Mouse (Mus musculus): ENCODE measurements around the gene Eid3. TPM values are rescaled to one million over a fixed set of nuclear protein-coding genes. Genes with fewer than 3 reads are reported as not detected.

Gene Eid3
- total and polyA plus RNA-seq, 3 experiments = 1.4 to 3.5 (median 1.5) TPM

GRCm38 (mm10) chr10:82899810-82900421 lies 33.5 kb downstream of the Eid3 start:
- H3K9ac ChIP-seq (ENCODE audit: insufficient read depth, low read depth) = no peak overlapping the region
- dilution Hi-C loops (cut with MboI; ENCODE audit: extremely low pct_ligation_motif_present, extremely low pct_unique_long_range_greater_than_20kb, low sequenced_read_pairs) (no loop called here), in situ Hi-C loops (cut with MboI; ENCODE audit: low pct_ligation_motif_present, low pct_unique_long_range_greater_than_20kb, low sequenced_read_pairs) (loop anchor here (5.0 to 25.0 kb wide), 3 partner anchors 103 to 605 kb away; no protein-coding TSS in a partner anchor)
- DNase-seq (ENCODE audit: extremely low read depth) = peak; percentile 73
- peaks cover 6 to 24% of the 10 kb centered on the region in 2 experiments for H3K4me1 ChIP-seq (ENCODE audit: control insufficient read depth in 1 of 2, insufficient read depth in 2 of 2)
- H3K9me3 ChIP-seq (replicated peaks; ENCODE audit: low read length) = peaks cover 4% of the 10 kb centered on the region
- H3K79me2 ChIP-seq (replicated peaks; ENCODE audit: control insufficient read depth, extremely low read depth, insufficient read depth, poor library complexity, severe bottlenecking) = no peaks in the 10 kb centered on the region
- H3K27me3 ChIP-seq (replicated peaks) = no peaks in the 10 kb centered on the region
- no peak overlapping the region for H3K4me2 ChIP-seq (ENCODE audit: insufficient read depth, low read depth, poor library complexity, severe bottlenecking)
- no peak overlapping the region for H3K27ac ChIP-seq (ENCODE audit: insufficient read depth, low read depth)
- H3K4me3 ChIP-seq (replicated peaks in 1 of 3; ENCODE audit: low read depth in 2 of 3, low read length in 2 of 3, poor library complexity in 1 of 3) = peak overlapping the region in 2 of 3 experiments; percentile 42 to 47
- TF ChIP-seq SMC3 (IDR thresholded peaks at IDR 0.05; ENCODE audit: low read depth, low read length) (no peak), CTCF (conservative IDR thresholded peaks at IDR 0.05 in 1 of 2, IDR thresholded peaks at IDR 0.05 in 1 of 2; ENCODE audit: low read depth in 2 of 2, low read length in 2 of 2) (0 out of 4 replicates have a peak, but pooled peaks of 1 of the 2 experiments have one; percentile 4)
- peaks cover 28 to 42% of the 10 kb centered on the region in 2 experiments for H3K36me3 ChIP-seq (replicated peaks in 1 of 2; ENCODE audit: control insufficient read depth in 1 of 2, insufficient read depth in 1 of 2, low read length in 1 of 2)

GRCm38 (mm10) chr10:82900546-82900945 lies 34.1 kb downstream of the Eid3 start:
- Histone ChIP-seq H3K27ac (ENCODE audit: insufficient read depth, low read depth) (no peak overlapping the region), H3K79me2 (replicated peaks; ENCODE audit: control insufficient read depth, extremely low read depth, insufficient read depth, poor library complexity, severe bottlenecking) (no peaks in the 10 kb centered on the region), H3K27me3 (replicated peaks) (no peaks in the 10 kb centered on the region), H3K4me3 (replicated peaks in 1 of 3; ENCODE audit: low read depth in 2 of 3, low read length in 2 of 3, poor library complexity in 1 of 3) (peak overlapping the region in 1 of 3 experiments; percentile 42), H3K9ac (ENCODE audit: insufficient read depth, low read depth) (no peak overlapping the region), H3K4me1 (ENCODE audit: control insufficient read depth in 1 of 2, insufficient read depth in 2 of 2) (peaks cover 6 to 24% of the 10 kb centered on the region in 2 experiments), H3K4me2 (ENCODE audit: insufficient read depth, low read depth, poor library complexity, severe bottlenecking) (no peak overlapping the region), H3K36me3 (replicated peaks in 1 of 2; ENCODE audit: control insufficient read depth in 1 of 2, insufficient read depth in 1 of 2, low read length in 1 of 2) (peaks cover 22 to 35% of the 10 kb centered on the region in 2 experiments), H3K9me3 (replicated peaks; ENCODE audit: low read length) (peaks cover under 1% of the 10 kb centered on the region)
- in situ Hi-C loops (cut with MboI; ENCODE audit: low pct_ligation_motif_present, low pct_unique_long_range_greater_than_20kb, low sequenced_read_pairs) = loop anchor here (5.0 to 25.0 kb wide), 3 partner anchors 103 to 604 kb away; no protein-coding TSS in a partner anchor
- dilution Hi-C loops (cut with MboI; ENCODE audit: extremely low pct_ligation_motif_present, extremely low pct_unique_long_range_greater_than_20kb, low sequenced_read_pairs) = no loop called here
- DNase-seq (ENCODE audit: extremely low read depth) = no peak
- TF ChIP-seq ZMIZ1 (IDR thresholded peaks at IDR 0.05; ENCODE audit: low read depth, low read length) = no peak
- TF ChIP-seq CHD1 (IDR thresholded peaks at IDR 0.05; ENCODE audit: low read depth, low read length) = no peak
- no peak for TF ChIP-seq RAD21 (IDR thresholded peaks at IDR 0.05; ENCODE audit: low read depth, low read length)
- no peak for TF ChIP-seq NELFE (IDR thresholded peaks at IDR 0.05; ENCODE audit: low read depth, low read length)
- TF ChIP-seq CTCF (conservative IDR thresholded peaks at IDR 0.05 in 1 of 2, IDR thresholded peaks at IDR 0.05 in 1 of 2; ENCODE audit: low read depth in 2 of 2, low read length in 2 of 2) = no peak
- no peak for TF ChIP-seq USF1 (IDR thresholded peaks at IDR 0.05; ENCODE audit: low read depth, low read length)
- TF ChIP-seq POLR2A (IDR thresholded peaks at IDR 0.05; ENCODE audit: low read depth, low read length) = no peak
- TF ChIP-seq MYC (IDR thresholded peaks at IDR 0.05; ENCODE audit: low read depth, low read length) = no peak
- TF ChIP-seq CHD2 (IDR thresholded peaks at IDR 0.05; ENCODE audit: low read length) = no peak
- no peak for TF ChIP-seq RCOR1 (conservative IDR thresholded peaks at IDR 0.05; ENCODE audit: low read depth, low read length)
- no peak for TF ChIP-seq ZC3H11A (IDR thresholded peaks at IDR 0.05; ENCODE audit: low read depth, low read length)
- TF ChIP-seq MXI1 (IDR thresholded peaks at IDR 0.05; ENCODE audit: low read depth, low read length) = no peak
- TF ChIP-seq EP300 (IDR thresholded peaks at IDR 0.05; ENCODE audit: low read length) = no peak
- TF ChIP-seq TCF12 (IDR thresholded peaks at IDR 0.05; ENCODE audit: low read depth, low read length) = no peak
- TF ChIP-seq PAX5 (IDR thresholded peaks at IDR 0.05; ENCODE audit: low read length) = no peak
- no peak for TF ChIP-seq ZNF384 (IDR thresholded peaks at IDR 0.05; ENCODE audit: low read depth, low read length)
- TF ChIP-seq MAX (IDR thresholded peaks at IDR 0.05; ENCODE audit: low read length) = no peak
- no peak for TF ChIP-seq JUND (conservative IDR thresholded peaks at IDR 0.05; ENCODE audit: low read depth, low read length)
- no peak for TF ChIP-seq NRF1 (IDR thresholded peaks at IDR 0.05; ENCODE audit: low read depth, low read length)
